Mouse (Mus musculus): ENCODE data around the gene Arhgap28. TPM values are rescaled to one million over a fixed set of nuclear protein-coding genes. Genes with fewer than 3 reads are reported as not detected.
A peak's percentile ranks its signal among the peaks of the same experiment; 100 is the strongest.

Arhgap28 gene
- polyA plus RNA-seq, 1 experiment from 2014 or later: 70.4 TPM

- Histone ChIP-seq H3K9ac (no peak overlapping the region), H3K9me3 (ENCODE audit: low read depth, low read length) (no peaks in the 10 kb centered on the region), H3K36me3 (ENCODE audit: insufficient read depth) (peaks cover 17% of the 10 kb centered on the region; the same call in 1 of the 2 replicates), H3K4me1 (ENCODE audit: insufficient read depth) (no peaks in the 10 kb centered on the region), H3K27me3 (ENCODE audit: insufficient read depth, low read length) (no peaks in the 10 kb centered on the region), H3K27ac (ENCODE audit: low read depth) (0 out of 2 replicates have a peak overlapping the region, but pooled peaks have one; percentile 3), H3K4me2 (no peak overlapping the region), H3K4me3 (ENCODE audit: low read depth, low read length) (no peak overlapping the region)
- TF ChIP-seq CTCF (IDR thresholded peaks at IDR 0.05; ENCODE audit: low read depth): no peak
- DNase-seq: no peak
- 84% methylated on average over 8 of the region's 8 CpGs for WGBS
- no peak for ATAC-seq (ENCODE audit: insufficient read depth)
These were observed 76.1 kb downstream of the Arhgap28 start for GRCm38 (mm10) chr17:67927864-67928263.

GRCm38 (mm10) chr17:67919959-67920358, 84.0 kb downstream of the Arhgap28 start:
- Histone ChIP-seq H3K27ac (ENCODE audit: low read depth) (no peak overlapping the region), H3K4me3 (ENCODE audit: low read depth, low read length) (no peak overlapping the region), H3K4me2 (no peak overlapping the region), H3K4me1 (ENCODE audit: insufficient read depth) (no peaks in the 10 kb centered on the region), H3K9ac (no peak overlapping the region), H3K9me3 (ENCODE audit: low read depth, low read length) (no peaks in the 10 kb centered on the region), H3K36me3 (ENCODE audit: insufficient read depth) (no peaks in the 10 kb centered on the region), H3K27me3 (ENCODE audit: insufficient read depth, low read length) (no peaks in the 10 kb centered on the region)
- no peak for DNase-seq
- TF ChIP-seq CTCF (IDR thresholded peaks at IDR 0.05; ENCODE audit: low read depth): no peak
- no peak for ATAC-seq (ENCODE audit: insufficient read depth)
- 78% methylated on average over 7 of the region's 7 CpGs for WGBS

- ATAC-seq (ENCODE audit: insufficient read depth): no peak
- Histone ChIP-seq H3K27me3 (ENCODE audit: insufficient read depth, low read length) (no peaks in the 10 kb centered on the region), H3K27ac (ENCODE audit: low read depth) (no peak overlapping the region), H3K36me3 (ENCODE audit: insufficient read depth) (no peaks in the 10 kb centered on the region), H3K4me1 (ENCODE audit: insufficient read depth) (peaks cover 6% of the 10 kb centered on the region; the same call in 1 of the 2 replicates), H3K9me3 (ENCODE audit: low read depth, low read length) (no peaks in the 10 kb centered on the region), H3K9ac (no peak overlapping the region), H3K4me2 (no peak overlapping the region), H3K4me3 (ENCODE audit: low read depth, low read length) (no peak overlapping the region)
- no peak for DNase-seq
- 85% methylated on average over 7 of the region's 7 CpGs for WGBS
- no peak for TF ChIP-seq CTCF (IDR thresholded peaks at IDR 0.05; ENCODE audit: low read depth)
These were observed 85.7 kb downstream of the Arhgap28 start for GRCm38 (mm10) chr17:67918201-67918600.

GRCm38 (mm10) chr17:67916901-67917300, 87.0 kb downstream of the Arhgap28 start:
- no peaks in the 10 kb centered on the region for H3K36me3 ChIP-seq (ENCODE audit: insufficient read depth)
- no peaks in the 10 kb centered on the region for H3K27me3 ChIP-seq (ENCODE audit: insufficient read depth, low read length)
- no peak overlapping the region for H3K4me3 ChIP-seq (ENCODE audit: low read depth, low read length)
- no peak for ATAC-seq (ENCODE audit: insufficient read depth)
- H3K9ac ChIP-seq: no peak overlapping the region
- no peaks in the 10 kb centered on the region for H3K9me3 ChIP-seq (ENCODE audit: low read depth, low read length)
- no peak for DNase-seq
- H3K27ac ChIP-seq (ENCODE audit: low read depth): no peak overlapping the region
- no peak for TF ChIP-seq CTCF (IDR thresholded peaks at IDR 0.05; ENCODE audit: low read depth)
- peaks cover 6% of the 10 kb centered on the region; the same call in 1 of the 2 replicates for H3K4me1 ChIP-seq (ENCODE audit: insufficient read depth)
- 82% methylated on average over 2 of the region's 2 CpGs for WGBS
- no peak overlapping the region for H3K4me2 ChIP-seq

- TF ChIP-seq CTCF (IDR thresholded peaks at IDR 0.05; ENCODE audit: low read depth): peak; percentile 77
- Histone ChIP-seq H3K9ac (no peak overlapping the region), H3K4me3 (ENCODE audit: low read depth, low read length) (no peak overlapping the region), H3K9me3 (ENCODE audit: low read depth, low read length) (no peaks in the 10 kb centered on the region), H3K36me3 (ENCODE audit: insufficient read depth) (no peaks in the 10 kb centered on the region), H3K27me3 (ENCODE audit: insufficient read depth, low read length) (no peaks in the 10 kb centered on the region), H3K4me1 (ENCODE audit: insufficient read depth) (peaks cover 10% of the 10 kb centered on the region), H3K4me2 (no peak overlapping the region), H3K27ac (ENCODE audit: low read depth) (no peak overlapping the region)
- peak; percentile 80 for DNase-seq
- 41% methylated on average over 12 of the region's 12 CpGs for WGBS
- peak; percentile 50; the same call in 1 of the 2 replicates for ATAC-seq (ENCODE audit: insufficient read depth)
These were observed 91.3 kb downstream of the Arhgap28 start for GRCm38 (mm10) chr17:67912640-67913039.

GRCm38 (mm10) chr17:67912051-67912450, 91.9 kb downstream of the Arhgap28 start:
- H3K9ac ChIP-seq: no peak overlapping the region
- no peak for DNase-seq
- 65% methylated on average over 11 of the region's 11 CpGs for WGBS

GRCm38 (mm10) chr17:67908537-67908936, 95.4 kb downstream of the Arhgap28 start:
- 74% methylated on average over 4 of the region's 4 CpGs for WGBS
- ATAC-seq (ENCODE audit: insufficient read depth) (no peak), DNase-seq (no peak)
- TF ChIP-seq CTCF (IDR thresholded peaks at IDR 0.05; ENCODE audit: low read depth): no peak
- H3K27me3 ChIP-seq (ENCODE audit: insufficient read depth, low read length): no peaks in the 10 kb centered on the region
- H3K4me1 ChIP-seq (ENCODE audit: insufficient read depth): peaks cover 5% of the 10 kb centered on the region
- H3K27ac ChIP-seq (ENCODE audit: low read depth): 0 out of 2 replicates have a peak overlapping the region, but pooled peaks have one; percentile 32
- no peaks in the 10 kb centered on the region for H3K9me3 ChIP-seq (ENCODE audit: low read depth, low read length)
- H3K4me2 ChIP-seq: no peak overlapping the region
- H3K4me3 ChIP-seq (ENCODE audit: low read depth, low read length): no peak overlapping the region
- 0 out of 2 replicates have a peak, but pooled peaks cover 5% of the 10 kb centered on the region for H3K36me3 ChIP-seq (ENCODE audit: insufficient read depth)
- H3K9ac ChIP-seq: no peak overlapping the region

More at GRCm38 (mm10) chr17:67912051-67912450, 91.9 kb downstream of the Arhgap28 start:
- no peaks in the 10 kb centered on the region for H3K36me3 ChIP-seq (ENCODE audit: insufficient read depth)
- H3K27me3 ChIP-seq (ENCODE audit: insufficient read depth, low read length): no peaks in the 10 kb centered on the region
- H3K4me2 ChIP-seq: no peak overlapping the region
- ATAC-seq (ENCODE audit: insufficient read depth): no peak
- H3K27ac ChIP-seq (ENCODE audit: low read depth): no peak overlapping the region
- TF ChIP-seq CTCF (IDR thresholded peaks at IDR 0.05; ENCODE audit: low read depth): no peak
- no peaks in the 10 kb centered on the region for H3K9me3 ChIP-seq (ENCODE audit: low read depth, low read length)
- H3K4me3 ChIP-seq (ENCODE audit: low read depth, low read length): no peak overlapping the region
- peaks cover 10% of the 10 kb centered on the region for H3K4me1 ChIP-seq (ENCODE audit: insufficient read depth)
